Mouse (Mus musculus): ENCODE measurements at regions not wholly inside any gene's neighbourhood (a gene's known extent, or its start where the extent isn't known, plus 50 kb on each side); places are given as distances from the start of the nearest gene placed in this dataset.

DNA sequence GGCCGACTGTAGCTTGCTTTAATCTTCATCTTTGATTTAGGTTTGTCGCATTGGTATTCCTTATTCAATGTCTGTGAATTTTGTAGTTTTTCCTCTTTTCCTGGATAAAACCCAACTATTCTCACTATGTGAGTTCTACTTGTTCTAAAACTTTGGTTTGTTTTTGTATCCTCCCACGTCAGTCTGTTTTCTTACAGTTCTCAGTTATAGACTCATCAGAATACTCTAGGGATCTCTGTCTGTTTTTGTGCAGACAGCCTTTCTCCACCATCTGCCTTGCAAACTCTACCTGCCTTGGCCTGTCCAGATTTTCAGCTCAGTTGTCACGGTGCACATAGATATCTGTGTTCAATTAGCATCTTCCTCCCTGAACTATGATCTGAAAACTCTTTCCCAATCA, 249.3 kb downstream of the Adgrg6 start:
- no peak for TF ChIP-seq CTCF (IDR thresholded peaks at IDR 0.05)
- TF ChIP-seq POLR2A (IDR thresholded peaks at IDR 0.05; ENCODE audit: insufficient read depth, low read depth, low read length), result no peak
- no peak for TF ChIP-seq EP300 (IDR thresholded peaks at IDR 0.05; ENCODE audit: insufficient read depth, low read depth, low read length)
